Mouse (Mus musculus): ENCODE measurements around the gene Olfr193. TPM values are rescaled to one million over a fixed set of nuclear protein-coding genes. Genes with fewer than 3 reads are reported as not detected.
"Not testable (repeated sequence)": the region's sequence is repeated elsewhere in the genome, so short reads cannot be mapped to it uniquely, and the experiment has no call there.

Olfr193 gene
- polyA plus RNA-seq, 1 experiment from 2014 or later, result not detected

DNA sequence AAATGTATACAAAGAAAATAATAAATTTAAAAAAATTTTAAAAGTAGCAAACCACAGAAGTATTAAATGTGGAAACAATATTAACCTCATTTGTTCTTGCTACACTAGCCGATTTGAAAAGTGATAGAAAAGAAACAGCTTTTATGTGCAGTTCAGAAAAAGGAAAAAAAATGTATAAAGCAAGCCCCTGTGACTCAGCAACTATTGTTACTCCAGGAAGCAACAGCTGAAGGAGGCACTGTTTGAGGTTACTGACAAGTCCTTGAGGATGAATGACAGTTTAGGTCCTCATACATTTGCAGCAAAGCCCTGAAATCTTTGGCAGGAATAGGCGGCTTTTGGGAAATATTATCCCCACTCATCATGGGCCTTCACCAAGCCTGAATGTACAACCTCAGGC lies 30.6 kb downstream of the Olfr193 start:
- not testable (repeated sequence) for H3K4me3 ChIP-seq (ENCODE audit: low read depth, low read length); H3K9ac ChIP-seq (ENCODE audit: low read depth, low read length); H3K9me3 ChIP-seq (ENCODE audit: control insufficient read depth, low read length); H3K27me3 ChIP-seq (ENCODE audit: control insufficient read depth, insufficient read depth, low read length); H3K4me2 ChIP-seq (replicated peaks; ENCODE audit: low read depth, low read length); H3K27ac ChIP-seq (ENCODE audit: low read depth, low read length); H3K36me3 ChIP-seq (ENCODE audit: control insufficient read depth, insufficient read depth, low read length); H3K4me1 ChIP-seq (replicated peaks; ENCODE audit: control insufficient read depth, insufficient read depth, low read length); DNase-seq (ENCODE audit: low spot score); ATAC-seq (ENCODE audit: low FRiP score)
- WGBS, result 81% methylated on average over 2 of the region's 2 CpGs

DNA sequence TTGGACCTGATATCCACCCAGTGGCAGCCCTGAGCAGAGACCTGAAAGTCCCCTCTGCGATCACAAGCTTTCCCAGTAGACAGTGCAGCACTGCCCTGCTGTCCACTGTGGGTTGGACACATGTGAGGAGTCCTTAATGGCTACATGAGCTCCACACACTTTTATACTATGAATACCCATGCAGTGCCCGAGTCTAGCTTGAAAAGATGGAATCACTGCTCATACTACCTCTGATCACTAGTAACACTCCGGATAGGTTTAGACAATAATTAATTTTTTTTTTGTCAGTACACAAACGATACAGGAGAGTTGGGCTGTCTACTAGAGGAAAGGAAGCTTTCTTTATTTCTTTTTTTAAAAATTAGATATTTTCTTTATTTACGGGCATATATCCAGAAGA lies 33.8 kb downstream of the Olfr193 start, which contains the start of gene Olfr190:
TSS of gene Olfr190 (minus strand) at position 101 of the 400 bp plus-strand sequence.
- ATAC-seq (ENCODE audit: low FRiP score) (no peak), DNase-seq (ENCODE audit: low spot score) (no peak)
- Histone ChIP-seq H3K36me3 (ENCODE audit: control insufficient read depth, insufficient read depth, low read length) (no peaks in the 10 kb centered on the region), H3K9ac (ENCODE audit: low read depth, low read length) (no peak within 1 kb of the TSS), H3K4me1 (replicated peaks; ENCODE audit: control insufficient read depth, insufficient read depth, low read length) (no peaks in the 10 kb centered on the region), H3K9me3 (ENCODE audit: control insufficient read depth, low read length) (no peaks in the 10 kb centered on the region), H3K4me3 (ENCODE audit: low read depth, low read length) (no peak within 1 kb of the TSS), H3K27ac (ENCODE audit: low read depth, low read length) (no peak within 1 kb of the TSS), H3K4me2 (replicated peaks; ENCODE audit: low read depth, low read length) (no peak within 1 kb of the TSS), H3K27me3 (ENCODE audit: control insufficient read depth, insufficient read depth, low read length) (no peaks in the 10 kb centered on the region)
- WGBS, result 87% methylated on average over 5 of the region's 5 CpGs

GRCm38 (mm10) chr16:59073520-59073919 lies 38.2 kb downstream of the Olfr193 start:
- Histone ChIP-seq H3K9me3 (ENCODE audit: control insufficient read depth, low read length) (no peaks in the 10 kb centered on the region), H3K27ac (ENCODE audit: low read depth, low read length) (no peak overlapping the region), H3K27me3 (ENCODE audit: control insufficient read depth, insufficient read depth, low read length) (no peaks in the 10 kb centered on the region), H3K4me2 (replicated peaks; ENCODE audit: low read depth, low read length) (no peak overlapping the region), H3K4me1 (replicated peaks; ENCODE audit: control insufficient read depth, insufficient read depth, low read length) (no peaks in the 10 kb centered on the region), H3K4me3 (ENCODE audit: low read depth, low read length) (no peak overlapping the region), H3K36me3 (ENCODE audit: control insufficient read depth, insufficient read depth, low read length) (no peaks in the 10 kb centered on the region), H3K9ac (ENCODE audit: low read depth, low read length) (no peak overlapping the region)
- 94% methylated on average over 1 of the region's 1 CpGs for whole genome bisulfite sequencing
- DNase-seq (ENCODE audit: low spot score) (no peak), ATAC-seq (ENCODE audit: low FRiP score) (no peak)

GRCm38 (mm10) chr16:59071755-59072154 lies 39.9 kb downstream of the Olfr193 start:
- Histone ChIP-seq H3K4me3 (ENCODE audit: low read depth, low read length) (no peak overlapping the region), H3K4me1 (replicated peaks; ENCODE audit: control insufficient read depth, insufficient read depth, low read length) (no peaks in the 10 kb centered on the region), H3K9me3 (ENCODE audit: control insufficient read depth, low read length) (no peaks in the 10 kb centered on the region), H3K27me3 (ENCODE audit: control insufficient read depth, insufficient read depth, low read length) (no peaks in the 10 kb centered on the region), H3K36me3 (ENCODE audit: control insufficient read depth, insufficient read depth, low read length) (no peaks in the 10 kb centered on the region), H3K27ac (ENCODE audit: low read depth, low read length) (no peak overlapping the region), H3K9ac (ENCODE audit: low read depth, low read length) (no peak overlapping the region), H3K4me2 (replicated peaks; ENCODE audit: low read depth, low read length) (no peak overlapping the region)
- ATAC-seq (ENCODE audit: low FRiP score) (no peak), DNase-seq (ENCODE audit: low spot score) (no peak)

DNA sequence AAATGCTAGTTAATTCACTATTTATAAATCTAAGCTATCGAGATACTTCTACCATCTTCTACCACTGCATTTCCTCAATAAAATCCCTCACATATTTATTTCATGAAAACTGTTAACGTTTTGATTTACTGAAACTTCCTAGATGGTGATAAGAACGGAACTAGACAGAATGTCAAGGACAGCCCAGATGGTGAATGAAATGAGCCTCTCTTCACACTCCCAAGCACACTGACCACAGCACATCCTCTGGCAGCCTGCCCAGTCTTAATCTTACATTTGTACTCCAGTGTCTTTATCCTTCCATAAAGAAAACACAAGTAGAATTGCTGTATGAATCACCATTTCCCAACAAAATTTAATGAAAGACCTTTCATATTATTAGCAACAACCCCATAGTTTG lies 49.3 kb downstream of the Olfr193 start:
- not testable (repeated sequence) for H3K4me1 ChIP-seq (replicated peaks; ENCODE audit: control insufficient read depth, insufficient read depth, low read length); H3K27ac ChIP-seq (ENCODE audit: low read depth, low read length); H3K4me2 ChIP-seq (replicated peaks; ENCODE audit: low read depth, low read length); H3K9ac ChIP-seq (ENCODE audit: low read depth, low read length); ATAC-seq (ENCODE audit: low FRiP score); H3K36me3 ChIP-seq (ENCODE audit: control insufficient read depth, insufficient read depth, low read length); H3K4me3 ChIP-seq (ENCODE audit: low read depth, low read length); H3K27me3 ChIP-seq (ENCODE audit: control insufficient read depth, insufficient read depth, low read length); H3K9me3 ChIP-seq (ENCODE audit: control insufficient read depth, low read length); DNase-seq (ENCODE audit: low spot score)
- WGBS, result 79% methylated on average over 3 of the region's 3 CpGs

Other genes with a start within 250 kb of the Olfr193 start
- gene Olfr177, start 237.1 kb downstream of the Olfr193 start, polyA plus RNA-seq (2014; fragmentation: Nextera tagmentation; extraction: Ambion mirVana), result not detected in 2 replicates
- gene Olfr178, start 219.8 kb downstream of the Olfr193 start, polyA plus RNA-seq (2014; fragmentation: Nextera tagmentation; extraction: Ambion mirVana), result not detected in 2 replicates
- not detected in 2 replicates for gene Olfr181, start 183.1 kb downstream of the Olfr193 start, polyA plus RNA-seq (2014; fragmentation: Nextera tagmentation; extraction: Ambion mirVana)
- not detected in 2 replicates for gene Olfr180, start 182.5 kb downstream of the Olfr193 start, polyA plus RNA-seq (2014; fragmentation: Nextera tagmentation; extraction: Ambion mirVana)
- not detected in 2 replicates for gene Olfr183, start 116.5 kb downstream of the Olfr193 start, polyA plus RNA-seq (2014; fragmentation: Nextera tagmentation; extraction: Ambion mirVana)
- gene Olfr186, start 81.6 kb downstream of the Olfr193 start, polyA plus RNA-seq (2014; fragmentation: Nextera tagmentation; extraction: Ambion mirVana), result not detected in 2 replicates
- not detected in 2 replicates for gene Olfr187, start 72.1 kb downstream of the Olfr193 start, polyA plus RNA-seq (2014; fragmentation: Nextera tagmentation; extraction: Ambion mirVana)
- not detected in 2 replicates for gene Olfr190, start 33.9 kb downstream of the Olfr193 start, polyA plus RNA-seq (2014; fragmentation: Nextera tagmentation; extraction: Ambion mirVana)
- gene Olfr191, start 22.1 kb downstream of the Olfr193 start, polyA plus RNA-seq (2014; fragmentation: Nextera tagmentation; extraction: Ambion mirVana), result not detected in 2 replicates
- gene Olfr194, start 9.2 kb upstream of the Olfr193 start, polyA plus RNA-seq (2014; fragmentation: Nextera tagmentation; extraction: Ambion mirVana), result not detected in 2 replicates
- gene Olfr195, start 35.2 kb upstream of the Olfr193 start, polyA plus RNA-seq (2014; fragmentation: Nextera tagmentation; extraction: Ambion mirVana), result not detected in 2 replicates
- not detected in 2 replicates for gene Olfr196, start 58.6 kb upstream of the Olfr193 start, polyA plus RNA-seq (2014; fragmentation: Nextera tagmentation; extraction: Ambion mirVana)
- gene Olfr198, start 91.7 kb upstream of the Olfr193 start, polyA plus RNA-seq (2014; fragmentation: Nextera tagmentation; extraction: Ambion mirVana), result not detected in 2 replicates
- gene Olfr199, start 107.9 kb upstream of the Olfr193 start, polyA plus RNA-seq (2014; fragmentation: Nextera tagmentation; extraction: Ambion mirVana), result 0.12 TPM in 1 of 2 replicates, not detected in the other
- not detected in 2 replicates for gene Olfr201, start 160.8 kb upstream of the Olfr193 start, polyA plus RNA-seq (2014; fragmentation: Nextera tagmentation; extraction: Ambion mirVana)
- not detected in 2 replicates for gene Olfr202, start 174.9 kb upstream of the Olfr193 start, polyA plus RNA-seq (2014; fragmentation: Nextera tagmentation; extraction: Ambion mirVana)
- gene Olfr203, start 187.0 kb upstream of the Olfr193 start, polyA plus RNA-seq (2014; fragmentation: Nextera tagmentation; extraction: Ambion mirVana), result not detected in 2 replicates
- not detected in 2 replicates for gene Olfr204, start 206.4 kb upstream of the Olfr193 start, polyA plus RNA-seq (2014; fragmentation: Nextera tagmentation; extraction: Ambion mirVana)
- not detected in 2 replicates for gene Olfr205, start 219.3 kb upstream of the Olfr193 start, polyA plus RNA-seq (2014; fragmentation: Nextera tagmentation; extraction: Ambion mirVana)
- gene Olfr206, start 237.4 kb upstream of the Olfr193 start, polyA plus RNA-seq (2014; fragmentation: Nextera tagmentation; extraction: Ambion mirVana), result not detected in 2 replicates

All from hindbrain, embryonic 11.5 days (tissue).